In genomic region chr9:123940628-123941027, GRCm38 (mm10) we compare ENCODE assay signal across 33 mouse cellular contexts. TPM values are rescaled to one million over a fixed set of nuclear protein-coding genes. Genes with fewer than 3 reads are reported as not detected.
DNase-seq lines count a peak whose midpoint lies in the region; ATAC-seq and TF ChIP-seq lines count a peak whose summit lies in the region.
"Had no signal": no experiment of that assay in that cellular context is flagged by ENCODE, and none has a peak within 500 bp of the region (broad histone marks: within the 10 kb centered on the region; RNA-seq: fewer than 3 reads in every experiment).

No protein-coding gene starts in this region.

- H3K36me3 ChIP-seq in heart, embryonic 13.5 days: no peaks in the 10 kb centered on the region
- H3K36me3 ChIP-seq in limb, embryonic 13.5 days: no peaks in the 10 kb centered on the region
- no peaks in the 10 kb centered on the region for H3K36me3 ChIP-seq in limb, embryonic 10.5 days
- H3K36me3 ChIP-seq: forebrain, embryonic 10.5 days; kidney, embryonic 15.5 days; midbrain, embryonic 10.5 days; neural tube, embryonic 13.5 days had no signal

- no peak overlapping the region for H3K4me3 ChIP-seq in heart, embryonic 13.5 days
- H3K4me3 ChIP-seq in limb, embryonic 13.5 days: no peak overlapping the region
- H3K4me3 ChIP-seq in limb, embryonic 10.5 days: no peak overlapping the region
- H3K4me3 ChIP-seq in lung, adult 2 months (replicated peaks; ENCODE audit: extremely low read depth, low read depth, low read length): no peak overlapping the region
- H3K4me3 ChIP-seq: forebrain, embryonic 10.5 days; kidney, embryonic 15.5 days; midbrain, embryonic 10.5 days; myocyte; neural tube, embryonic 13.5 days had no signal

- no peaks in the 10 kb centered on the region for H3K9me3 ChIP-seq in heart, embryonic 13.5 days
- no peaks in the 10 kb centered on the region for H3K9me3 ChIP-seq in limb, embryonic 13.5 days
- no peaks in the 10 kb centered on the region for H3K9me3 ChIP-seq in limb, embryonic 10.5 days (replicated peaks)
- H3K9me3 ChIP-seq: forebrain, embryonic 10.5 days; G1E; kidney, embryonic 15.5 days; midbrain, embryonic 10.5 days; neural tube, embryonic 13.5 days had no signal

- TF ChIP-seq POLR2A in lung, adult 2 months (IDR thresholded peaks at IDR 0.05; ENCODE audit: borderline replicate concordance, extremely low read depth, low read depth, low read length): no peak

- no peak for ATAC-seq in heart, embryonic 13.5 days (ENCODE audit: extremely low read depth, insufficient number of reproducible peaks, low FRiP score, low TSS enrichment)
- no peak for ATAC-seq in limb, embryonic 13.5 days (ENCODE audit: low FRiP score, low read depth)
- ATAC-seq in granulocyte monocyte progenitor cell, adult 5-6 weeks (replicated peaks; ENCODE audit: poor library complexity, severe bottlenecking): 0 out of 2 replicates have a peak, but pooled peaks have one; percentile 4
- ATAC-seq: forebrain, postnatal 0 days; hindbrain, postnatal 0 days; intestine, embryonic 16.5 days; midbrain, embryonic 16.5 days had no signal

- no peak for TF ChIP-seq CTCF in lung, adult 2 months (IDR thresholded peaks at IDR 0.05; ENCODE audit: insufficient read depth, low read length)

- H3K27ac ChIP-seq in heart, embryonic 13.5 days (replicated peaks): peak overlapping the region; percentile 56
- H3K27ac ChIP-seq in limb, embryonic 13.5 days: 0 out of 2 replicates have a peak overlapping the region, but pooled peaks have one; percentile 63
- H3K27ac ChIP-seq in limb, embryonic 10.5 days: no peak overlapping the region
- H3K27ac ChIP-seq: forebrain, embryonic 10.5 days; hindbrain, postnatal 0 days; kidney, embryonic 15.5 days; midbrain, embryonic 10.5 days; neural tube, embryonic 13.5 days had no signal

- H3K4me2 ChIP-seq in heart, embryonic 13.5 days: no peak overlapping the region
- no peak overlapping the region for H3K4me2 ChIP-seq in limb, embryonic 13.5 days (replicated peaks)
- H3K4me2 ChIP-seq: kidney, embryonic 15.5 days; neural tube, embryonic 13.5 days had no signal

- H3K27me3 ChIP-seq in heart, embryonic 13.5 days (replicated peaks): no peaks in the 10 kb centered on the region
- H3K27me3 ChIP-seq in limb, embryonic 13.5 days: no peaks in the 10 kb centered on the region
- H3K27me3 ChIP-seq in limb, embryonic 10.5 days (ENCODE audit: low read depth, poor library complexity, severe bottlenecking): no peaks in the 10 kb centered on the region
- H3K27me3 ChIP-seq: kidney, embryonic 15.5 days; neural tube, embryonic 13.5 days had no signal

- intact Hi-C loops in left cerebral cortex, postnatal 36 days (cut with DNase I): no loop called here

- no peak overlapping the region for H3K9ac ChIP-seq in heart, embryonic 13.5 days
- H3K9ac ChIP-seq in limb, embryonic 13.5 days: no peak overlapping the region
- H3K9ac ChIP-seq: forebrain, postnatal 0 days; kidney, embryonic 15.5 days; neural tube, embryonic 13.5 days had no signal

- peaks cover 13% of the 10 kb centered on the region; the same call in 1 of the 2 replicates for H3K4me1 ChIP-seq in heart, embryonic 13.5 days
- no peaks in the 10 kb centered on the region for H3K4me1 ChIP-seq in limb, embryonic 13.5 days
- H3K4me1 ChIP-seq in limb, embryonic 10.5 days: no peaks in the 10 kb centered on the region
- peaks cover 2% of the 10 kb centered on the region; the same call in 1 of the 2 replicates for H3K4me1 ChIP-seq in lung, adult 2 months (ENCODE audit: control insufficient read depth, insufficient read depth, low read length)
- H3K4me1 ChIP-seq: forebrain, embryonic 10.5 days; kidney, embryonic 15.5 days; midbrain, embryonic 10.5 days; neural tube, embryonic 13.5 days had no signal

- DNase-seq in heart, adult 8-10 months (ENCODE audit: low spot score): no peak
- no peak for DNase-seq in limb, embryonic 10.5 days (ENCODE audit: low spot score)
- peak; percentile 59 for DNase-seq in 416B (ENCODE audit: low read depth)
- no peak for DNase-seq in left cerebral cortex, postnatal 36 days (ENCODE audit: low spot score in 2 of 2)
- no peak for DNase-seq in lung, adult 2 months
- DNase-seq: adrenal gland, adult 2 months; cerebellum, adult 18-20 months; cerebellum, postnatal 14 days; forebrain, postnatal 0 days; gastrocnemius, postnatal 25 days; retina, postnatal 1 day; thymus, adult 18-20 months had no signal

RNA-seq across cellular contexts. Expression of gene Ccr1, which starts 27.9 kb away (rescaled TPM):
- polyA plus RNA-seq in heart, embryonic 13.5 days (2015; fragmentation: Nextera tagmentation; extraction: Ambion mirVana): 1.2 and 1.4 TPM in 2 replicates
- total RNA-seq in heart, adult 8-10 months (2022): 1 to 10 TPM in 1 of 4 experiments, under 1 TPM in 3; 0.08 to 2.8 (median 0.42) TPM
- polyA plus RNA-seq in limb, embryonic 13.5 days (2015; fragmentation: Nextera tagmentation; extraction: Ambion mirVana): 2.2 and 2.6 TPM in 2 replicates
- 0.38 and 0.61 TPM in 2 replicates for polyA plus RNA-seq in limb, embryonic 10.5 days (2016; fragmentation: Nextera tagmentation; extraction: Ambion mirVana)
- 2.1 and 3.8 TPM in 2 replicates for total RNA-seq in granulocyte monocyte progenitor cell, adult 5-6 weeks (2014; fragmentation: Nextera tagmentation)
- 4.7 and 5.6 TPM in 2 replicates for total RNA-seq in granulocyte monocyte progenitor cell, adult 5-6 weeks (2017)
- total RNA-seq in left cerebral cortex, postnatal 36 days (2021): under 1 TPM; 0.17 to 0.50 TPM
- polyA plus RNA-seq in lung, adult 2 months (2012; rRNA removed): 3.1 and 4.9 TPM in 2 replicates
- polyA plus RNA-seq: myocyte had no signal

RNA-seq across cellular contexts. Expression of gene Ccr1l1, which starts 37.6 kb away (rescaled TPM):
- not detected in 2 replicates for polyA plus RNA-seq in heart, embryonic 13.5 days (2015; fragmentation: Nextera tagmentation; extraction: Ambion mirVana)
- not detected for total RNA-seq in heart, adult 8-10 months (2022)
- not detected in 2 replicates for polyA plus RNA-seq in limb, embryonic 13.5 days (2015; fragmentation: Nextera tagmentation; extraction: Ambion mirVana)
- not detected in 2 replicates for polyA plus RNA-seq in limb, embryonic 10.5 days (2016; fragmentation: Nextera tagmentation; extraction: Ambion mirVana)
- total RNA-seq in granulocyte monocyte progenitor cell, adult 5-6 weeks (2014; fragmentation: Nextera tagmentation): not detected in 2 replicates
- not detected in 2 replicates for total RNA-seq in granulocyte monocyte progenitor cell, adult 5-6 weeks (2017)
- total RNA-seq in left cerebral cortex, postnatal 36 days (2021): not detected
- polyA plus RNA-seq in lung, adult 2 months (2012; rRNA removed): not detected in 2 replicates
- total RNA-seq: adrenal gland, adult 2 months; adrenal gland, postnatal 4 days; forebrain, postnatal 0 days; gastrocnemius, postnatal 25 days; heart, postnatal 14 days; hindbrain, postnatal 0 days; layer of hippocampus, postnatal 14 days; left cerebral cortex, adult 8-10 months had no signal
- polyA plus RNA-seq: adrenal gland, adult 2 months; embryonic facial prominence, embryonic 11.5 days; forebrain, embryonic 10.5 days; forebrain, postnatal 0 days; G1E; hindbrain, embryonic 11.5 days; hindbrain, postnatal 0 days; intestine, embryonic 16.5 days; kidney, embryonic 15.5 days; large intestine, adult 2 months; lung, embryonic 16.5 days; midbrain, embryonic 10.5 days; midbrain, embryonic 16.5 days; myocyte; neural tube, embryonic 13.5 days; stomach, embryonic 16.5 days had no signal
